Mouse (Mus musculus): Measurements from ENCODE around the gene Hsd17b13. TPM values are rescaled to one million over a fixed set of nuclear protein-coding genes. Genes with fewer than 3 reads are reported as not detected.

The Hsd17b13 gene
- polyA plus RNA-seq, 1 experiment: not detected

DNA sequence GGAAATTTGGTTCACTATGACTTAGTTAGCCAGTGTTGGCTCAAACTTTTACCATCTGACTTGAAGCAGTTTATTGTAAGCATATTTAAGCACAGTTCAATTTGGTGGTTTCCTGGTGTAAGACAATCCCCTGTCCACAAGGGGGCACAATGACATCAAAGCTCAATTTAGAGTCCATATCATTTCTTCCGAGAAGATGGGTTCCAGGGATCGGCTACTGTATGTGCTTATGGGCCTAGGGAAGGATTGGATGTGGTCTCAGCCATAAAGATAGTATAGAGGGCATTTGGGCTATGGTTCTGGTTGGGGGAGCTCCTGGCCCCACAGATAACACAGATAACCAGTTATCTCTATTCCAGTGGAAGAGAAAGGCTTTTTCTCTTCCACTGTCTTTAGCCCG, 18.0 kb upstream of the Hsd17b13 start:
- Histone ChIP-seq H3K4me3 (ENCODE audit: insufficient read depth, low read depth, low read length) (no peak overlapping the region), H3K27ac (ENCODE audit: insufficient read depth, low read depth, low read length) (no peak overlapping the region), H3K4me1 (ENCODE audit: control insufficient read depth, insufficient read depth, low read length) (no peaks in the 10 kb centered on the region)
- WGBS: 57% methylated on average over 3 of the region's 3 CpGs
- TF ChIP-seq CTCF (IDR thresholded peaks at IDR 0.05; ENCODE audit: insufficient read depth, low read depth, low read length) (no peak), POLR2A (IDR thresholded peaks at IDR 0.05; ENCODE audit: insufficient read depth, low read depth, low read length) (no peak)

DNA sequence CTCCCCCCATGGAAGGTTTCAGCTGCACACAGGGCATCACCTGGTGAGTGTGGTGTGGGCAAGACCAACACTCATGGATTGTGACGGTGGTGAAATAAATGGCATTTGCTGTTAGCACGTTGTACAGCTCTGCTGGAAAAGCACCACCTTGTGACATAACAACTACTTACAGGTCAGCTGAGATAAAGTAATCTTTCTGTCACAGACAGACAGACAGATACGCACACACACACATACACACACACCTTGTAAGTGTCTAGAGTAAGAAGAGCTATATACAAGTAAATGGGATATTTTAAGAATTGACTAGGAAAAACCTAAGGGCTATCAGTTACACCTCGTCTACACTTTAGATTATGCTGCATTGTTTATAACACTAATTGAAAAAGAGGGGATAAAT, 17.5 kb upstream of the Hsd17b13 start:
- TF ChIP-seq POLR2A (IDR thresholded peaks at IDR 0.05; ENCODE audit: insufficient read depth, low read depth, low read length) (no peak), CTCF (IDR thresholded peaks at IDR 0.05; ENCODE audit: insufficient read depth, low read depth, low read length) (no peak)
- Histone ChIP-seq H3K27ac (ENCODE audit: insufficient read depth, low read depth, low read length) (no peak overlapping the region), H3K4me1 (ENCODE audit: control insufficient read depth, insufficient read depth, low read length) (no peaks in the 10 kb centered on the region), H3K4me3 (ENCODE audit: insufficient read depth, low read depth, low read length) (no peak overlapping the region)
- 86% methylated on average over 4 of the region's 4 CpGs for WGBS

DNA sequence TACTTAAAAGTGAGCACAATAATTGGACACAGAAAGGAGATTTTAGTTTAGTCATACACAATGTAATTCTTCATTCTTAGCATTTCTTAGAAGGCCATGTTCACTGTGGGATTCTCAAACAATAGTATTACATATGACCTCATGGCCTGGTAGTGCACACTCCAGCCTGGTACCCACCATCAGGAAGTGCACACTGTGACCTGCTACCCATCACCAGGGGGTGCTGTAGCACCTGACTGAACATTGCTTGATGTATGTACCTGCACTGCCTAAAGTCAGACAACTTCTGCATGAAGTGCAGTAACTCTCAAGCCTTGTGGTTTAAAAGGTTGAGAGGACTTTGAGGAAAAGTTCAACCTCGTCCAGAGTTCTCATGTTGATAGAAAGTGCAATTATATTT, 16.4 kb upstream of the Hsd17b13 start:
- no peaks in the 10 kb centered on the region for H3K4me1 ChIP-seq (ENCODE audit: control insufficient read depth, insufficient read depth, low read length)
- TF ChIP-seq CTCF (IDR thresholded peaks at IDR 0.05; ENCODE audit: insufficient read depth, low read depth, low read length) (no peak), POLR2A (IDR thresholded peaks at IDR 0.05; ENCODE audit: insufficient read depth, low read depth, low read length) (no peak)
- H3K27ac ChIP-seq (ENCODE audit: insufficient read depth, low read depth, low read length): no peak overlapping the region
- 77% methylated on average over 1 of the region's 1 CpGs for WGBS
- no peak overlapping the region for H3K4me3 ChIP-seq (ENCODE audit: insufficient read depth, low read depth, low read length)

DNA sequence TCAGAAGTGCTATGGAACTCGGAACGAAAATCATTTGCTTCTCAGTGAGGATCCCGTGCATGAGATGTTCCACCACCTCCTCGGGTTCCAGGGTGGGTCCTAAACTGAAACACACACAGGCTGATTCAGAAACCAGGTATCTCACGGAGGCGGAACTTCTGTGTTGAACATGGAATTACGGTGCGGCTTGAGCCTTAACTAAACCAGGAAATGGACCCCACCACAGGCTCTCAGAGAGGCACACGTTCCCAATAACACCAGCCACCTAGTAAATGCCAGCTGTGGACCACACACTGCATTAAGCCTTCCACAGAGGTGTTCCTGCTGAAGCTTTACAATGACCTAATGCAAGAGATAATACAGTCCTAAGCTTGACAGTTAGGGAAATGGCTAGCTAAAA, 15.6 kb upstream of the Hsd17b13 start:
- Histone ChIP-seq H3K27ac (ENCODE audit: insufficient read depth, low read depth, low read length) (no peak overlapping the region), H3K4me1 (ENCODE audit: control insufficient read depth, insufficient read depth, low read length) (no peaks in the 10 kb centered on the region), H3K4me3 (ENCODE audit: insufficient read depth, low read depth, low read length) (no peak overlapping the region)
- TF ChIP-seq POLR2A (IDR thresholded peaks at IDR 0.05; ENCODE audit: insufficient read depth, low read depth, low read length): no peak
- no peak for TF ChIP-seq CTCF (IDR thresholded peaks at IDR 0.05; ENCODE audit: insufficient read depth, low read depth, low read length)
- 91% methylated on average over 9 of the region's 9 CpGs for WGBS

DNA sequence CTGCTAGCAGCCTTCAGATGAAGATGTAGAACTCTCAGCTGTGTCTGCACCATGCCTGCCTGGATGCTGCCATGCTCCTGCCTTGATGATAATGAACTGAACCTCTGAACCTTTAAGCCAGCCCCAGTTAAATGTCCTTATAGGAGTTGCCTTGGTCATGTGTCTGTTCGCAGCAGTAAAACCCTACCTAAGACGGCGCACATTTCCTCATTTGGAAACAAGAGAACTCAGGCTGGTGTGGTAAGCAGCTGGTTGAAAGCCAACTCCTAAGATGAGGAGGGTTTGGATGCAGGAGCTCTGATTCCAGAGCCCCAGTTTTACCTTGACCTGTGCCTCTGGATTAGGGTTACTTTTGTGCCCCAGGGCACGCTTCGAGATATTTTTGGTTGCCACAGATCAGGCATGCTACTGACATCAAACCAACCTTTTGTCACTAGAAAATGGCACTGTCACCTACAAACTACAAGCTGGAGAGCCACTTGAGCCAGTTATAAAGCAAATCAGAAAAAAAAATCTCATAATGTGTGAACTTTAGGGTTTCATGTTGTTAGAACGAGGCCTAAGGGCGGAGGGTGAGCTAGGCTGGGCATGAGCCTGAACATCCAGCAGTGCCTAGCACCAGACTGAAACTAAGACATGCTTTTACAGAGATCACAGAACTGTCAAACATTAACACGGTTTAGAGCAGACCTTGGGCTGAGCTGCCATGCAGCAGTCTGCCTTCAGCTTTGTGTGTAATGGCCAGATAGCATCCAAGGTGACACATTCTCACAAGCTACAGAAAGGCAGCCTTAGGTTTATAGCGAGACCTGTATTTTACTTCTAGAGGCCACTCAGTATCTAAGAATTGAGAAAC, 3.7 kb upstream of the Hsd17b13 start:
- H3K4me1 ChIP-seq (ENCODE audit: control insufficient read depth, insufficient read depth, low read length): no peaks in the 10 kb centered on the region
- H3K27ac ChIP-seq (ENCODE audit: insufficient read depth, low read depth, low read length): no peak overlapping the region
- TF ChIP-seq POLR2A (IDR thresholded peaks at IDR 0.05; ENCODE audit: insufficient read depth, low read depth, low read length): no peak
- TF ChIP-seq CTCF (IDR thresholded peaks at IDR 0.05; ENCODE audit: insufficient read depth, low read depth, low read length): no peak
- no peak overlapping the region for H3K4me3 ChIP-seq (ENCODE audit: insufficient read depth, low read depth, low read length)
- 87% methylated on average over 9 of the region's 9 CpGs for WGBS

DNA sequence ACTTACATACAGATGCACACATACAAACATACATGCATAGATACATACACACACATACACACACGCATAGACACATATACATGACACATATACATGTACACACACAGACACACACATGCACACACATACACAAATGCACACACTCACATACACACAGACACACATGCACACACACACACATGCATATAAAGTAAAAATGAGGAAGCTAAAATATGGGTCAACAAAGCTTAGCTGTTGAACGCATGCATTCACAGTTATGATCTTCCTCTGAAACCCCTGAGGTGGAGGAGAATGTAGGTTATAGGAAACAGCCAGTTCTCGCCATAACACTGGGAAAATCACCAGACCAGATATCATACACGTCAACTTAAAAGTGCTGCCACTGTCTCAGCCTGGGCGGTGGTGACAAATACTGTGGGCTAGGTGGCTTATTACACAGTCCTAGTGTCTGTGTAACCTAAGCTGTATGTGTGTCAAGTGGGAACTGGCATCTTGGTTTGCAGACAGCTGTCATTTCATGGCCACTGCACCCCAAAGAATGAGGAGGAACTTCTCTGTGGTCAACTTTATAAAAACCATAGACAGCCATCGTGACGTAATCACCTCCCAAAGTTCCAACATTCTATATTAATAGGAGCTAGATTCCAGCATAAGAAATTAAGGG, 829 bp upstream of the Hsd17b13 start:
- TF ChIP-seq CTCF (IDR thresholded peaks at IDR 0.05; ENCODE audit: insufficient read depth, low read depth, low read length): no peak
- no peak for TF ChIP-seq POLR2A (IDR thresholded peaks at IDR 0.05; ENCODE audit: insufficient read depth, low read depth, low read length)
- Histone ChIP-seq H3K4me3 (ENCODE audit: insufficient read depth, low read depth, low read length) (no peak overlapping the region), H3K4me1 (ENCODE audit: control insufficient read depth, insufficient read depth, low read length) (no peaks in the 10 kb centered on the region), H3K27ac (ENCODE audit: insufficient read depth, low read depth, low read length) (no peak overlapping the region)
- WGBS: 87% methylated on average over 7 of the region's 7 CpGs

DNA sequence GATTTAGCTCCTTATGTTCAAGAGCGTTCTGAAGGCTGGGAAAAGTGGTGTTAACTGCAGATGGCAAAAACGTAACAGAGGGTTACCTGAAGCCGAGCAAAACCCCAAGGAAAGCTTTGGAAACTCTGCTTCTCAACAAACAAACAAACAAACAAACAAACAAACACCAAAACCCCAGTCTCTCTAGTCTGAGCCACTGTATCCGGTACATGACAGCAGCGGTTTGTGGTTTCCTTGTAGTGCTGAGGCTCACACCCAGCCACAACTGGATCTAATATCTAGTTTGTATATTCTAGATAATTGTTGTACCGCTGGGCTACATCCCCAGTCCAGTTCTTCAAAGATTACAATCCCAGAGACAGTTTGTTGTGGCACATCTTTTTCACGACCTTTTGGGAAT, 1.5 kb downstream of the Hsd17b13 start:
- no peak overlapping the region for H3K27ac ChIP-seq (ENCODE audit: insufficient read depth, low read depth, low read length)
- H3K4me3 ChIP-seq (ENCODE audit: insufficient read depth, low read depth, low read length): no peak overlapping the region
- peaks cover 2% of the 10 kb centered on the region; the same call in 1 of the 2 replicates for H3K4me1 ChIP-seq (ENCODE audit: control insufficient read depth, insufficient read depth, low read length)
- TF ChIP-seq POLR2A (IDR thresholded peaks at IDR 0.05; ENCODE audit: insufficient read depth, low read depth, low read length) (no peak), CTCF (IDR thresholded peaks at IDR 0.05; ENCODE audit: insufficient read depth, low read depth, low read length) (no peak)
- WGBS: 90% methylated on average over 7 of the region's 7 CpGs

DNA sequence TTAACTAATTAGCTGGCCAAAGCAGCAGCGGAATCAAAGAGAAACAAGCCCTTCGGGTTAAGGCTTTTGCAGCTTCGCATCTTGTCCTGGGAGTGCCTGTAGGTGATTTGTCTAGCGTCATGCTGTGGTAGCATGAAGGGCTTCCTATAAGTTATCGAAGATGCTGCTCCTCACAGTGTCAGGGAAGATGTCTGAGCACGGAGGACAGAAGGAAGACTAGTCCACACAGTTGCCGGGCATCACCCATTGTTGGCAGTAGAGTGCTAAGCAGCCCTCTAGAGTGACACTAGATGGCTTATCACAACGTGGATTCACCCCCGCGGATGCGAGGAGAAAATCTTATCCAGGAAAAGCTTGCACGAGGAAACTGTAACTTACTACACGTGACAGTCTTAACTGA, 4.4 kb downstream of the Hsd17b13 start:
- no peak overlapping the region for H3K27ac ChIP-seq (ENCODE audit: insufficient read depth, low read depth, low read length)
- no peak overlapping the region for H3K4me3 ChIP-seq (ENCODE audit: insufficient read depth, low read depth, low read length)
- WGBS: 63% methylated on average over 13 of the region's 13 CpGs
- peaks cover 2% of the 10 kb centered on the region for H3K4me1 ChIP-seq (ENCODE audit: control insufficient read depth, insufficient read depth, low read length)
- TF ChIP-seq POLR2A (IDR thresholded peaks at IDR 0.05; ENCODE audit: insufficient read depth, low read depth, low read length) (no peak), CTCF (IDR thresholded peaks at IDR 0.05; ENCODE audit: insufficient read depth, low read depth, low read length) (no peak)

DNA sequence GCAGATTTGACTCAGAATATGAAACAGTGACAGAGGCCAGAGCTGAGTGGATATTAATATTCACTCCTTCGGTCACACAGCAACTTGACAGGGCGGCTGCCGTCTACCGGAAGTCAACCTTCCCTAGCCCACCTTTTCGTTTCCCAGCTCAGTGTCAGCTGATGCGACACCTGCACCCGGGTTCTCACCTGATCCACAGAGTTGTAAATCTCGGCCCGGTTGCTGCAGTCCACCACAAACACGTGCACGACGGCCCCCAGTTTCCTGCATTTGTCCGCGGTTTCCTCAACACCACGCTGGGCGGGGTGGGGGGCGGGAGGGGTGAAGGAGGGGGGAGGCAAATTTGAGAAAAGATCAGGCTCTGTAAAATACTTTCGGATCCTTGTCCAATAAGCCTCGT, 4.8 kb downstream of the Hsd17b13 start:
- Histone ChIP-seq H3K27ac (ENCODE audit: insufficient read depth, low read depth, low read length) (no peak overlapping the region), H3K4me3 (ENCODE audit: insufficient read depth, low read depth, low read length) (no peak overlapping the region), H3K4me1 (ENCODE audit: control insufficient read depth, insufficient read depth, low read length) (peaks cover 2% of the 10 kb centered on the region)
- 60% methylated on average over 19 of the region's 19 CpGs for WGBS
- TF ChIP-seq CTCF (IDR thresholded peaks at IDR 0.05; ENCODE audit: insufficient read depth, low read depth, low read length) (no peak), POLR2A (IDR thresholded peaks at IDR 0.05; ENCODE audit: insufficient read depth, low read depth, low read length) (no peak)
